Mouse (Mus musculus) left cerebral cortex, adult 9 months (tissue): Measurements from ENCODE around the gene Gnb2.

Experiments used
- DNase-seq, 2 experiments: peaks; one replicate each; pipeline ENCODE4 v3.0.0; 2022; ENCODE audit warnings: low spot score in 2 of 2

Gene Gnb2

GRCm38 (mm10) chr5:137533117-137533827 lies at the start of gene Gnb2, which contains the start of gene Epo:
Gene Gnb2, minus strand, starts transcription at chr5:137533510.
Gene Epo, minus strand, starts transcription at chr5:137533242.
- DNase-seq = peak; percentile 90 to 97

- no peak for DNase-seq
Observed at GRCm38 (mm10) chr5:137582702-137583101, 49.4 kb upstream of the Gnb2 start.

GRCm38 (mm10) chr5:137580246-137580645 lies 46.9 kb upstream of the Gnb2 start:
- DNase-seq = no peak

- peak in 1 of 2 experiments; percentile 59 for DNase-seq
Observed at GRCm38 (mm10) chr5:137574470-137574901, 41.2 kb upstream of the Gnb2 start.

- DNase-seq = no peak
Observed at GRCm38 (mm10) chr5:137570691-137571586, 37.6 kb upstream of the Gnb2 start.

- no peak for DNase-seq
Observed at GRCm38 (mm10) chr5:137570181-137570580, 36.9 kb upstream of the Gnb2 start.

GRCm38 (mm10) chr5:137569665-137570064 lies 36.4 kb upstream of the Gnb2 start, which contains the start of gene Tfr2:
Gene Tfr2, plus strand, starts transcription at chr5:137569840.
- no peak for DNase-seq

GRCm38 (mm10) chr5:137569031-137569430 lies 35.7 kb upstream of the Gnb2 start:
- no peak for DNase-seq

- DNase-seq = no peak
Observed at GRCm38 (mm10) chr5:137568223-137568798, 35.0 kb upstream of the Gnb2 start.

GRCm38 (mm10) chr5:137566416-137566815 lies 33.1 kb upstream of the Gnb2 start:
- DNase-seq = no peak

- DNase-seq = no peak
Observed at GRCm38 (mm10) chr5:137565744-137566143, 32.4 kb upstream of the Gnb2 start.

- DNase-seq = peak in 1 of 2 experiments; percentile 47
Observed at GRCm38 (mm10) chr5:137562965-137563364, 29.7 kb upstream of the Gnb2 start.

- DNase-seq = peak in 1 of 2 experiments; percentile 37
Observed at GRCm38 (mm10) chr5:137561556-137561955, 28.2 kb upstream of the Gnb2 start.

GRCm38 (mm10) chr5:137553898-137554297 lies 20.6 kb upstream of the Gnb2 start:
- DNase-seq = no peak

GRCm38 (mm10) chr5:137553411-137553837 lies 20.1 kb upstream of the Gnb2 start, which contains the start of gene Actl6b:
Gene Actl6b, plus strand, starts transcription at chr5:137553517.
- peak; percentile 66 to 90 for DNase-seq

GRCm38 (mm10) chr5:137553000-137553399 lies 19.7 kb upstream of the Gnb2 start:
- DNase-seq = no peak

- DNase-seq = no peak
Observed at GRCm38 (mm10) chr5:137551119-137551518, 17.8 kb upstream of the Gnb2 start.

GRCm38 (mm10) chr5:137549840-137550239 lies 16.5 kb upstream of the Gnb2 start:
- DNase-seq = no peak

GRCm38 (mm10) chr5:137545596-137545995 lies 12.3 kb upstream of the Gnb2 start:
- DNase-seq = no peak

- DNase-seq = no peak
Observed at GRCm38 (mm10) chr5:137544926-137545325, 11.6 kb upstream of the Gnb2 start.

- DNase-seq = no peak
Observed at GRCm38 (mm10) chr5:137541768-137542540, 8.6 kb upstream of the Gnb2 start.
